Mouse (Mus musculus): Measurements from ENCODE around the gene Dnal1.

Dnal1 gene

DNA sequence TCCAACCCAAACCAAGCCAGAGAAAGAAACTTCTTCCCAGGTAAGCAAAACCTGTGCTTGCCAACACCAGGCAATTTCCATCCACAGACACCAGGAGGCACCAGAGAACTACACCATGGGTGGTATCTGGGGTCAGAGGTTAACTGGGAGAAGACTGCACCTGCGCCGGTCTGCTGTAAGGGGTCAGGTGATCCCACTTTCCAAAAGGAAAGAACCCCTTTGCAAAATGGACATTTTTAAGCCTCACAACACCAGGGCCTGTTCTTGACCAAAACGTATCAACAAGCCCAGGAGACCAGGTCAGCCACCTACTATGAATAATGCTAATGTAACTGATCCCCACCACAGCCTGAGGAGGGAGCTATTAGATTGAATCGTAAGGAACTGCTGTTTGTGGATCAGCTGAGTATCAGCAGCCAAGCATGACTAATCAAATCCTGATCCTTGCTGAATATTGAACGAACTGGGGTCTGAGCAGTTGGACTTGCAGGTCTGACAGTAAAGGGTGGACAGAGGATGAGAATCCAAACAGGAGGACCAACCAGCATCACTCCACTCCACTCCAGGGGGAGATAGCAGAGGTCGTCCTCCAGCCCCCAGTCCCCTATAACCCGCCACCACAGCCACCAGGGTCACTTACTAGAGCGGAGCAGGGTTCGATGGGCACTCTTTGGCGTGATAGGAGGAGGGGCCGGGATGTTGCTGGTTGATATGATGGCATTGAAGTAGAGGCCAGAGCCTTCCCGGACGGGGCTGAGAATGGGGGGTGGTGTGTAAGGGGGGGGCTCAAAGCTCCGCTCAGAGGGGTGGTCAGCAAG is 47.7 kb downstream of the Dnal1 start:
- DNase-seq (ENCODE audit: low spot score) = peak; percentile 53

DNA sequence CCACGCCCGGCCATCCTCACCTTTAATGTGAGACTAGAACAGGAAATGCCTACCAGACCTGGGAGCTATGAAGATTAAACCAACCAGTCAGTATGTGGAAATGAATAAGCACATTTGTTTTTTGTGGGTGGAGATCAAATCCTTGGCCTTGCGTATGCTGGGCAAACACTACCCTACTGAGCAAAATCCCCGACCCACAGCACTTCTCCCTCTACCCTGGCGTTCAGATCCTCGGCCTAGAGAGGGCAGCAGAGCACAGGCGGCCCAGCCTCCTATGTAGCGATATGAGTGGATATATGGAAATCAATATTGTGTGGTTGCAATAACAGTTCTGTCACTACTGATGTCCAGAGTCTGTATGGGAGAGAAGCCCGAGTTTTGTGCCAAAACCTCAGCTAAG is 49.0 kb downstream of the Dnal1 start:
- DNase-seq (ENCODE audit: low spot score) = peak; percentile 33

DNA sequence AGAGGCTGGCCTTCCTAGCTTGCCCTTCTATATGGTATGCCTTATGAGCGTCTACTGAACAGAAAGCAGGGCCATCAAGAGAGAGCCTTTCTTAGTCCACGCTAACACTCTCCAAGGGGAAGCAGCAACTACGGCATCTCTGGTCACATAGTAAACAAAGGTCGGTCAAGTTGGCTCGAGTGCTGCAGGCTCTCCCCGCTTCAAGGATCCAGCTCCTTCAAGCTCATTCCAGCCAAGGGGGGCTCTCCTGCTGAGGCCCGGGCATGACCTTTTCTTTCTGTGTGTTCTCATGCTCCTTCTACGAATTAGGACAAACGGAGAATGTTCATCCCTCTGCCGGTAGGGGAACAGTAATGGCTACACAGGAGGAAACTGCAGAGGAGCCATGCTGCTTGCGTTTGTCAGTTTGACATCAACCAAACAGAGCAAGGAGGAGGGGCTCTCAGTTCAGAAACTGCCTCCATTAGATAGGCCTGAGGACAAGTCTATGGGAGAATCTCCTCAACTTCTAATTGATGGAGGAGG is 49.5 kb downstream of the Dnal1 start:
- DNase-seq (ENCODE audit: low spot score) = no peak

DNA sequence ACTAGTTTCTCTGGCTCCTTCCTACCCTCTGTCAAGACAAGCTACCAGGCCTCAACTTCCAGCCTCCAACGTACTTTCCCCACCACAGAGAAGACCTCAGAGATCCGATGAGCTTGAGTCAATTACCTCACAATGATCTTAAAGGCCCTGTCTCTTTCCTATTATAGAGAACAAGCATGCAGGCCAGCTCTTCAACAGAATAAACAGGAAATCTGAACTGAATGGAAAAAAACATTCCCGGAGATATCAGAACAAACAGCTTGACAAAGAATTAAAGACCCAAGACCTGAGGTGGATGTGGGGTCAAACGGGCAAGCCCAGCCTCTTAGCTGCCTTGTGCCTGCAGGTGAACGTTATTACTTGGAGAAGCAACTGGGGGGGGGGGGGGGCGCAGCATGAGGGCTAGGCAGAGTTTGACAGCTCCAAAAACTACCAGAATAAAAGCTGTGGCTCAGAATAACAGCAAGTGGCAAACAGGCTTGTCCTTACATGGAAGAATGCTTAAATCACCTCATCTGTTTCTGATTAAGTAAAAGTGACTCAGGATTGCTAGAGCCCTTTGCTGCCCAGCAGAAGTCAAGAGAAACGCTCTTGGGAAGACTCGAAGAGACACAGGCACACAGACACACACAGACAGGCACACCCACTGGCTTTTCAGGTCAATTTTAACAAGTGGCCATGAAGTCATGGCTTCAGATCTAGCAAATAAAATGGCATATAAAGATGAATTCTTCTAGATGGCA is 51.6 kb downstream of the Dnal1 start:
- peak; percentile 59 for DNase-seq (ENCODE audit: low spot score)

- DNase-seq (ENCODE audit: low spot score) = no peak
Observed at GRCm38 (mm10) chr12:84170610-84171009, 56.4 kb downstream of the Dnal1 start.

DNA sequence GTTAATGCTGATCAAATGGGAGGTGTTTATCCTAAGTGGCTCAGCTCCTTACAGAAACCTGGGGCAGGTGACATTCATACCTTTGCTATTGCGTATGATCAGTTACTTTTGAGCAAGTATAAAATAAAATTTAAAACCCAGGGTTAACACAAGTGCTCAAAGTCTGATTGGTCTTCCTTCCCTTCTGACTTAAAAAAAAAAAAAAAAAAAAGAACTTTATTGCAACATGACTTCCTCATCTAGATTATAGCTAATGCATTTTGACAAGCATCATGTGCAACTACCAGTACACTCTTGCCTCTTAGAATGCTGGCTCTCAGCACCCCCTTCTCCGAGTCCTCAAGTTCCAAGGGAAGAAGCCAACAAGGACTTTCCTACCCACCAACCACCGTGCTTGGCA is 58.0 kb downstream of the Dnal1 start:
- no peak for DNase-seq (ENCODE audit: low spot score)

DNA sequence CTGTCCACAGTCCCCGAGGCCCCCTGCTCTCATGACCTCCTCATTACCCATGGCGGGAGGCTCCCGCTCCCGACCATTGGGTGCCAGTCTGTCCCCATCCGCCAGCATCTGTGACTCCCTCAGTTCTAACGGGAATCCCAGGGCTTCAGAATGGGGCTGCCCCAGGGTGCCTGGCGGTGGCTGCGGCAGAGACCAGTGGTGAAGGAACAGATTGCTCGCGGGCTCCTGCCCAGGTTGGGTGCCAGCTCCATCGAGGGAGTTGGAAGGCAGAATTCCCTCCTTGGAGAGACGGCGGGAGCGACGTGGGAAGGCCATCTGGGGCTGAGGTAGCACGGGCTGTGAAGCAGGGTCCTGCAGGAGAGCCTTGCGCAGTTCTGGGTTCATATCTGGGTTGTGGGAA is 58.7 kb downstream of the Dnal1 start:
- DNase-seq (ENCODE audit: low spot score) = no peak

- DNase-seq (ENCODE audit: low spot score) = no peak
Observed at GRCm38 (mm10) chr12:84173309-84173915, 59.2 kb downstream of the Dnal1 start.

DNA sequence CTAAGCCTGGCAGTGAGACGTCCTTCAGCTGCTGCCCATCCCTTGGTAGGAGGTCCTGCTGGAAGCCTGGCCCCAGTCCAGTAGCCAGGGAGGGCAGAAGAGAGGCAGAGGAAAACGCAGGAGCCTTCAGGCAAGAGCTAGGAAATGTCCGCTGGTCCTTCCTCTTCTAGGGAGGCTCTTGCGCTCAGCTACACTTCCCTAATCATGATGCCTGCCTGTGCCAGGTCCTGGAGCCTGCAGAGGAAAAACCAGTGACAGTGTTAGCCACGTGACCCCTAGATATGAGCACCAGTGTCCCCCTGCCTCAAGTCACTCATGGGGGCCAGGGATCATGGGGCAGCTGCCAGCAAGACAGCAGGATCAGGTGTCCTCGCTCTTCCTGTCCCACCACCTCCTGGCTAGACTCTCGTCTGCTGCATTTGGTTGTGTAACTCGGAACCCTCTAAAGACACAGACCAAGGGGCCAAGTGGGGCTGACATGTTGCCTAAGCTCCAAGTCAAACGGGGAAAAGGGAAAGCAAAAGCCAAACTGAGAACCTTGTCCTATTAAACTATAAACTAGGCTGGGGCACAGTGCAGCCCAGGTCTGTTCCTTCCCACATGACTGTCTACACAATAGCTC is 60.1 kb downstream of the Dnal1 start:
- no peak for DNase-seq (ENCODE audit: low spot score)

- no peak for DNase-seq (ENCODE audit: low spot score)
Observed at GRCm38 (mm10) chr12:84174871-84175270, 60.7 kb downstream of the Dnal1 start.

DNA sequence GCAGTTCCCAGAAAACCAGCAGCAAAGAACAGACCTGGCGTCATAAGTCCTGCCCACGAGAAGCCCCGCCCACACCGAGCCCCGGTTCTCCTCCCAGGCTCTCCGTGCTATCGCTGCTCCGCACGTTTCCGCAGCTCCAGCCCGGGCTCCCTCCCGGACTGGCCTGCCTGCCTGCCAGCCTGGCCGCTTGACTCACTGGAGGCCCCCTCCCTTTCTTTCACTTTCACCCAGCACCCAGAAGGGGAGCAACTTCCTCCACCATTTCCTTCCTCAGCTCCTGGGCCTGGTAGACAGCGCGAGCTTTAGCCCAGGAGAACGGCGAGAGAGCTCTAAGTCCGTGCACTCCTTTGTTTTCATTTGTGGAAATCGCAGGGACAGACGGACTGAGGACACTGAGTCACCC is 61.5 kb downstream of the Dnal1 start:
- DNase-seq (ENCODE audit: low spot score) = peak; percentile 78

DNA sequence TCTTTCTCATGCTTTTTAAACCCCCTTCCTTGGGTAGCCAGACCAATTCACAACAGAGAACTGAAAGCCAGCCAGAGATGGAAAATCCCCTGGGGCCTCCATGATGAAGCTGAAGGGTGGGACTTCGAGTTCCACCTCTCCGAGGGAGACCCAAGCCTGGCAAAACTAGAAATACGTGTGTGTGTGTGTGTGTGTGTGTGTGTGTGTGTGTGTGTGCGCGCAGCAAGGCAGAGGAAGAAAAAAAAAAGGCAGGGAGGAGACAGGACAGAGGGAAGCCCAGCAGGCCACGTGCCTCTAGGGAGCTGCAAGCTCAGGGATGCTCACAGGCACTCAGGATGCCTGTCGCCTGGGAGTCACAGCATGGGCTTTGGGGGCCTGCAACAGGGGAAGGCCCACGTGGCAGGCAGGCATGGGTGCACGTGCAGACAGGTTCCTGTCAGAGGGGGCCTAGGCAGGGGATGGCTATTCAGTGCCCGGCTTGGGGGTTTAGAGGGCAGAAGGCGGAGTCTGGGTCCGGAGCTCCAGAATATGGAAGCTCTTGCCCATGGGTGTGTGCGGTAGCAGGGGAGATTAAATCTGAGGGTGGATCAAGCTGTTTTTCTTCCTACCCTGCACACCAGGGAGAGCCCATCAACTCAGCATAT is 62.1 kb downstream of the Dnal1 start:
- peak; percentile 58 for DNase-seq (ENCODE audit: low spot score)

DNA sequence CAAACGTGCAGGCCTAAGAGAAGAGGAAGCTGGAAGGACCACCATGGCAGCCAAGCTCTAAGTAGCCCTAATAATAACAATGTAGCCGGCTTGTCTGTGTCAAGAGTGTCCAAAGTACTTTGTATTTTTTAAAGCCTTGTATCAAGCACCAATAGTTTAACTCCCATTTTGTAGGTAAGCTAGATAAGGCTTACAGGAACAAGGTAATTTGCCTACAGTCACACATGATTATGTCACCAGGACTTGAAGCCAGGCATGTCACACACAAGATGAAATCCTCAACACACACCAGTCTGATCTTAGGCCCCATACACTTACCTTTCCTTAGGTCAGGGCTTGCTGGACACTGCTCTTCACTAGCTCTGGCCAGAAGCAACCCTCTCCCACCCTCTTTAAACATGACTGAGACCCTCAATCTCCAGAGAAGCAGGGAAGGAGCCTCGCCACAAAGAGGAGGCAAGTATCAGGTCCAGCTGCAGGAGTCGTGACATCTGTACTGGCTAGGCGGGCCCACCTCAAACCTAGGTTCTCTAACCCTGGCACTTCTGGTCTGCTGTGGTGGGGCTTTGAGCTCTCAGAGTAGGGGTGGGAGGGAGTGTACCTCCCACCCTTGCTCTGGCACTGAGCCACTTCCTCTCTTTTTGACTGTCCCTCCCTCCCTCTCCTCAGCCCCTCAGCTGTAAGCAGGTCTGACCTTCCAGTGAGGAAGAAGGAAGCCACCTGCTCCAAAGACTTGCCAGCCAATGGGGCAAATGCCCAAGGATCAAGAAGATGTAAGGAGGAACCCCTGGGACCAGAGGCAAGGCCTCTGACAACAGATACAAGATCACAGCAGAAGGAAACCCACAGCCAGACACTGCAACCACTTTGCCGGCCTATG is 63.0 kb downstream of the Dnal1 start:
- no peak for DNase-seq (ENCODE audit: low spot score)

GRCm38 (mm10) chr12:84178052-84178451 is 63.9 kb downstream of the Dnal1 start:
- no peak for DNase-seq (ENCODE audit: low spot score)

- no peak for DNase-seq (ENCODE audit: low spot score)
Observed at GRCm38 (mm10) chr12:84178652-84179445, 64.7 kb downstream of the Dnal1 start.

DNA sequence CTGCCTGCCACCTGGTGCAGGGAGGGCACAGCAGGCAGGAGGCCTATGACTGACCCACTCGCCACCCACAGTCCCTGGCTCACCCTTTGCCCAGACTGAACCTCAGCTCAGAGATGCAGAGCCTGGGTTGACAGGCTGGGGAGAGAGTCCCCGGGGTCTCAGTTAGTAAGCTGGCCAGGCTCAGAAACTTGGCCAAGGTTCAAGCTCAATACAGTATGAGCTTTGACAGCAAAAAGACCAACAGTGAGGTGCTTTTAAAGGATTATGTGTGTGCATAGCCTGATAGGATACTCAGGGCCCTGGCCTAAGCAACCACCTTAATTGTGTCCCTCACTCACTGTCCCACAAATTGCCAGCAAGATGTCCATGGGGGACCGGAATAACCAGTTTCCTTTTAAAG is 65.9 kb downstream of the Dnal1 start:
- no peak for DNase-seq (ENCODE audit: low spot score)

DNA sequence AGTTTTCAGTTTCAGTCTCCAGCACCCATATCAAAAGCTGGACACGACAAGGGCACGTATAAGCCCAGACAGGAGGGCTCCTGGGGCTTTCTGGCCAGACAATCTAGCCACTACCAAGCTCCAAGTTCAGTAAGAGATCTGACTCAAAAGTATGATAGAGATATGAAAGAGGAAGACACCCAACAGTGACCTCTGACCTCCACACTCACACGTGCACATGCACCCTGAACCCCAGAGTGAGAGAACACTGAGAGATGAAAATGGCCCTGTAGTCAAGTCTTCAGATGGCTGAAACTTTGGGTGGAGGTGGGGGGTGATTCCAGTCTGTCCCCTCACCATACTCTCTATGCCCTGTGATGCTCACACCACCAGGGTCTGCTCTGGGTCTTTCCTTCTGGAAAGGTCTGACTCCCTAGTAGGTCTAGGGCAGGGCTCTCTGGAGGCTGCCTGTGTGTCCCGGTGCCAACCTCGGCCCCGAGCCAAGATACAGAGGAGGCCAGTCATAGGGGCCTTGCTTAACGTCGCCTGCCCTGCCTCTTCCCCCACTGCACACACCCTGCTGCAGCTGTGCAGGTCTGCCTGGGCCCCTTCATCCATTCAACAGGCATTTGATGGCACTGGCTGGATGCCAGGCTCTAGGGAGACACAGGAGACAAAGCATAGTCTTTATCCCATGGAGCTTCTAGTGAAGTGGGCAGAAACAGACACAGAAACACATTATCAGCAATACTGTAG is 66.7 kb downstream of the Dnal1 start:
- DNase-seq (ENCODE audit: low spot score) = no peak

DNA sequence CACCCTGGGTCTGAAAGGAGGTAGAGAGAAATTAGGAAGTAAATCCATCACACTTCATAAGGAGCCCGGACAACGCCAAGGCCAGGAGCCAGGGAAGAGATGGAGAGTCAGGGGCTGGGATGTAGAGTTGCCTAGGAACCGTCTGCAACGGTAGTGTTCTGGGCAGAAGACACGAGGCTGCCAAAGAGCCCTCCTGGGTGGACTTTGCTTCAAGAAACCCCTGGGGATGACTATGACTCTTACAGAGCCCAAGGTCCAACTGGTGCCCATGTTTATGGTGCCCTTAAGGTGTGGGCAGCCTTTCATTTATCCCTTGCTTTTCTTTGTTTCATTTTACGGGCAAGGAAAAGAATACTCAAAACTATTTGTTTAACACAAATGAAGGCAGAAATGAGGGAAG is 67.8 kb downstream of the Dnal1 start:
- DNase-seq (ENCODE audit: low spot score) = no peak

- no peak for DNase-seq (ENCODE audit: low spot score)
Observed at GRCm38 (mm10) chr12:84184979-84185378, 70.8 kb downstream of the Dnal1 start.
